Mouse (Mus musculus) kidney, embryonic 16.5 days (tissue): ENCODE data around the gene Pla2g1b. TPM values are rescaled to one million over a fixed set of nuclear protein-coding genes. Genes with fewer than 3 reads are reported as not detected.

ENCODE experiments used
- ATAC-seq: fragments of 200-750 bp; cut with Nextera tagmentation; 2 replicates; pipeline ENCODE4 v1.8.0; 2017; ENCODE audit warnings: moderate TSS enrichment; ENCODE audit not compliant: low FRiP score, low TSS enrichment
- H3K27ac ChIP-seq: fragments of 300-500 bp; sonication (generic); 2 replicates; pipeline ENCODE4 v1.5.1; 2014; ENCODE audit warnings: low read length
- H3K27me3 ChIP-seq: fragments of 300-500 bp; sonication (generic); 2 replicates; pipeline ENCODE4 v1.6.1; 2014; ENCODE audit warnings: low read length, control low read depth, mixed read lengths; ENCODE audit not compliant: insufficient read depth
- H3K36me3 ChIP-seq: fragments of 300-500 bp; sonication (generic); 2 replicates; pipeline ENCODE4 v1.6.1; 2014; ENCODE audit warnings: low read length, control low read depth, mixed read lengths; ENCODE audit not compliant: insufficient read depth
- H3K4me1 ChIP-seq: fragments of 300-500 bp; sonication (generic); 2 replicates; pipeline ENCODE4 v1.6.1; 2014; ENCODE audit warnings: low read length, control low read depth, mixed read lengths; ENCODE audit not compliant: insufficient read depth
- H3K4me2 ChIP-seq: fragments of 300-500 bp; sonication (generic); replicated peaks from 2 replicates; pipeline ENCODE4 v1.6.1; 2014; ENCODE audit warnings: low read depth, low read length
- H3K4me3 ChIP-seq: fragments of 300-500 bp; sonication (generic); 2 replicates; pipeline ENCODE4 v1.5.1; 2014; ENCODE audit warnings: mild to moderate bottlenecking, low read length
- H3K9ac ChIP-seq: fragments of 300-500 bp; sonication (generic); replicated peaks from 2 replicates; pipeline ENCODE4 v1.6.1; 2014; ENCODE audit warnings: low read length
- H3K9me3 ChIP-seq: fragments of 300-500 bp; sonication (generic); 2 replicates; pipeline ENCODE4 v1.6.1; 2016; ENCODE audit warnings: low read length, control low read depth
- WGBS: fragments of 180-500 bp; shearing (Covaris S2); extraction: QIAGEN DNeasy Blood & Tissue Kit; methylation state at CpG from one replicate; pipeline ENCODE4 v1.1.7; 2014; 5-methylcytosine and 5-hydroxymethylcytosine counted together
- polyA plus RNA-seq: library from polyadenylated mRNA; unstranded; fragments of >200 nt; fragmentation: Nextera tagmentation; extraction: Ambion mirVana; gene quantifications from 2 replicates; pipeline ENCODE4 v1.2.1, GENCODE M21; 2015

Pla2g1b gene
- polyA plus RNA-seq, 1 experiment from 2014 or later = 0.94 TPM

GRCm38 (mm10) chr5:115509321-115509761 lies 43.3 kb downstream of the Pla2g1b start:
- Histone ChIP-seq H3K4me1 (peaks cover 40% of the 10 kb centered on the region), H3K27me3 (no peaks in the 10 kb centered on the region), H3K27ac (peak overlapping the region; percentile 89), H3K9ac (peak overlapping the region; percentile 23), H3K36me3 (no peaks in the 10 kb centered on the region), H3K9me3 (no peaks in the 10 kb centered on the region), H3K4me2 (peak overlapping the region; percentile 92), H3K4me3 (peak overlapping the region; percentile 90)
- 10% methylated on average over 15 of the region's 15 CpGs for WGBS
- 0 out of 2 replicates have a peak, but pooled peaks have one; percentile 1 for ATAC-seq

GRCm38 (mm10) chr5:115509790-115510689 lies 44.0 kb downstream of the Pla2g1b start:
- 69% methylated on average over 15 of the region's 15 CpGs for WGBS
- no peak for ATAC-seq
- peak overlapping the region; percentile 92 for H3K4me2 ChIP-seq
- no peaks in the 10 kb centered on the region for H3K9me3 ChIP-seq
- peak overlapping the region; percentile 23 for H3K9ac ChIP-seq
- H3K4me1 ChIP-seq = peaks cover 47% of the 10 kb centered on the region
- peak overlapping the region; percentile 90 for H3K4me3 ChIP-seq
- peak overlapping the region; percentile 89 for H3K27ac ChIP-seq
- no peaks in the 10 kb centered on the region for H3K27me3 ChIP-seq
- H3K36me3 ChIP-seq = no peaks in the 10 kb centered on the region

- peaks cover 57% of the 10 kb centered on the region for H3K4me1 ChIP-seq
- 95% methylated on average over 7 of the region's 7 CpGs for WGBS
- H3K9me3 ChIP-seq = no peaks in the 10 kb centered on the region
- H3K4me2 ChIP-seq = no peak overlapping the region
- no peak overlapping the region for H3K27ac ChIP-seq
- H3K36me3 ChIP-seq = no peaks in the 10 kb centered on the region; the same call in 1 of the 2 replicates
- no peak for ATAC-seq
- no peak overlapping the region for H3K4me3 ChIP-seq
- H3K27me3 ChIP-seq = no peaks in the 10 kb centered on the region
- no peak overlapping the region for H3K9ac ChIP-seq
Observed at GRCm38 (mm10) chr5:115512375-115512774, 46.3 kb downstream of the Pla2g1b start.

- H3K9ac ChIP-seq = no peak overlapping the region
Observed at GRCm38 (mm10) chr5:115513246-115513645, 47.2 kb downstream of the Pla2g1b start.

GRCm38 (mm10) chr5:115513721-115514120 lies 47.7 kb downstream of the Pla2g1b start:
- H3K36me3 ChIP-seq = no peaks in the 10 kb centered on the region; the same call in 1 of the 2 replicates
- 91% methylated on average over 16 of the region's 16 CpGs for WGBS
- no peak overlapping the region for H3K9ac ChIP-seq
- H3K27me3 ChIP-seq = no peaks in the 10 kb centered on the region
- no peak overlapping the region for H3K27ac ChIP-seq
- peaks cover 47% of the 10 kb centered on the region for H3K4me1 ChIP-seq
- H3K4me3 ChIP-seq = no peak overlapping the region
- no peak overlapping the region for H3K4me2 ChIP-seq
- H3K9me3 ChIP-seq = no peaks in the 10 kb centered on the region
- ATAC-seq = no peak

More at GRCm38 (mm10) chr5:115513246-115513645, 47.2 kb downstream of the Pla2g1b start:
- no peak for ATAC-seq
- Histone ChIP-seq H3K27ac (no peak overlapping the region), H3K9me3 (no peaks in the 10 kb centered on the region), H3K4me2 (no peak overlapping the region), H3K4me3 (no peak overlapping the region), H3K4me1 (peaks cover 52% of the 10 kb centered on the region), H3K36me3 (no peaks in the 10 kb centered on the region; the same call in 1 of the 2 replicates), H3K27me3 (no peaks in the 10 kb centered on the region)
- 94% methylated on average over 14 of the region's 14 CpGs for WGBS

- Histone ChIP-seq H3K4me1 (peaks cover 46% of the 10 kb centered on the region), H3K4me3 (no peak overlapping the region), H3K36me3 (no peaks in the 10 kb centered on the region; the same call in 1 of the 2 replicates), H3K27ac (peak overlapping the region; percentile 86), H3K9ac (peak overlapping the region; percentile 43), H3K27me3 (no peaks in the 10 kb centered on the region), H3K4me2 (peak overlapping the region; percentile 40), H3K9me3 (no peaks in the 10 kb centered on the region)
- ATAC-seq = no peak
- WGBS = 57% methylated on average over 6 of the region's 6 CpGs
Observed at GRCm38 (mm10) chr5:115514346-115514745, 48.3 kb downstream of the Pla2g1b start.

GRCm38 (mm10) chr5:115514896-115515587 lies 49.0 kb downstream of the Pla2g1b start:
- Histone ChIP-seq H3K4me1 (peaks cover 41% of the 10 kb centered on the region), H3K36me3 (no peaks in the 10 kb centered on the region; the same call in 1 of the 2 replicates), H3K4me2 (peak overlapping the region; percentile 40), H3K27ac (peak overlapping the region; percentile 86), H3K4me3 (no peak overlapping the region), H3K9ac (peak overlapping the region; percentile 43), H3K9me3 (no peaks in the 10 kb centered on the region), H3K27me3 (no peaks in the 10 kb centered on the region)
- ATAC-seq = peak; percentile 40
- 41% methylated on average over 20 of the region's 20 CpGs for WGBS

GRCm38 (mm10) chr5:115516081-115516907 lies 50.2 kb downstream of the Pla2g1b start:
- no peaks in the 10 kb centered on the region for H3K9me3 ChIP-seq
- H3K27me3 ChIP-seq = no peaks in the 10 kb centered on the region
- H3K36me3 ChIP-seq = no peaks in the 10 kb centered on the region; the same call in 1 of the 2 replicates
- ATAC-seq = no peak; the same call in 1 of the 2 replicates
- no peak overlapping the region for H3K9ac ChIP-seq
- peak overlapping the region; percentile 86 for H3K27ac ChIP-seq
- peaks cover 50% of the 10 kb centered on the region for H3K4me1 ChIP-seq
- 70% methylated on average over 32 of the region's 32 CpGs for WGBS
- H3K4me2 ChIP-seq = peak overlapping the region; percentile 40
- H3K4me3 ChIP-seq = no peak overlapping the region

- Histone ChIP-seq H3K27ac (peak overlapping the region; percentile 86), H3K36me3 (no peaks in the 10 kb centered on the region; the same call in 1 of the 2 replicates), H3K9ac (no peak overlapping the region), H3K27me3 (no peaks in the 10 kb centered on the region), H3K4me1 (peaks cover 56% of the 10 kb centered on the region), H3K4me2 (no peak overlapping the region), H3K4me3 (no peak overlapping the region), H3K9me3 (no peaks in the 10 kb centered on the region)
- 85% methylated on average over 7 of the region's 7 CpGs for WGBS
- ATAC-seq = no peak
Observed at GRCm38 (mm10) chr5:115516908-115517307, 50.8 kb downstream of the Pla2g1b start.
